Mouse (Mus musculus) bone marrow macrophage, adult 2 months (primary cell): ENCODE results near the gene 1700025C18Rik.

Source experiments
- CTCF ChIP-seq: IDR thresholded peaks from 2 replicates; pipeline ENCODE4 v1.5.1; 2012; ENCODE audit warnings: low read depth, mild to moderate bottlenecking, low read length, moderate library complexity
- POLR2A ChIP-seq: IDR thresholded peaks from 2 replicates; pipeline ENCODE4 v1.6.1; 2012; ENCODE audit warnings: mild to moderate bottlenecking, low read depth, low read length, borderline replicate concordance

GRCm38 (mm10) chr2:165089470-165089869 is 1.1 kb downstream of the 1700025C18Rik start:
- TF ChIP-seq CTCF (no peak), POLR2A (no peak)
